Mouse (Mus musculus): ENCODE measurements at regions not wholly inside any gene's neighbourhood (a gene's known extent, or its start where the extent isn't known, plus 50 kb on each side); places are given as distances from the start of the nearest gene placed in this dataset.

GRCm38 (mm10) chr5:16681055-16681454 is 110.6 kb upstream of the Gm28710 start:
- ATAC-seq (ENCODE audit: insufficient number of reproducible peaks, low FRiP score, low TSS enrichment) = no peak

- peak; percentile 26; the same call in 1 of the 2 replicates for ATAC-seq (ENCODE audit: insufficient number of reproducible peaks, low FRiP score, low TSS enrichment)
These were observed 107.5 kb upstream of the Gm28710 start for GRCm38 (mm10) chr5:16684079-16684478.

- no peak for ATAC-seq (ENCODE audit: insufficient number of reproducible peaks, low FRiP score, low TSS enrichment)
These were observed 92.3 kb upstream of the Gm28710 start for GRCm38 (mm10) chr5:16699260-16699659.

GRCm38 (mm10) chr5:16700546-16700945 is 91.1 kb upstream of the Gm28710 start:
- no peak for ATAC-seq (ENCODE audit: insufficient number of reproducible peaks, low FRiP score, low TSS enrichment)

GRCm38 (mm10) chr5:16702675-16703074 is 88.9 kb upstream of the Gm28710 start:
- ATAC-seq (ENCODE audit: insufficient number of reproducible peaks, low FRiP score, low TSS enrichment) = no peak

GRCm38 (mm10) chr5:16715863-16716262 is 75.7 kb upstream of the Gm28710 start:
- no peak for ATAC-seq (ENCODE audit: insufficient number of reproducible peaks, low FRiP score, low TSS enrichment)

- ATAC-seq (ENCODE audit: insufficient number of reproducible peaks, low FRiP score, low TSS enrichment) = no peak
These were observed 75.2 kb upstream of the Gm28710 start for GRCm38 (mm10) chr5:16716391-16716790.

- no peak for ATAC-seq (ENCODE audit: insufficient number of reproducible peaks, low FRiP score, low TSS enrichment)
These were observed 66.8 kb upstream of the Gm28710 start for GRCm38 (mm10) chr5:16724820-16725219.
